Mouse (Mus musculus) central nervous system, embryonic 14 days (tissue): Measurements from ENCODE around the gene Smok3b. TPM values are rescaled to one million over a fixed set of nuclear protein-coding genes. Genes with fewer than 3 reads are reported as not detected.

Source experiments
- polyA plus RNA-seq: library from polyadenylated mRNA; depleted of rRNA; stranded (reverse); fragments of >200 nt; gene quantifications from 2 replicates; pipeline ENCODE4 v1.2.3, GENCODE M21; 2012; rRNA removed

Gene Smok3b
- not detected in 2 replicates for polyA plus RNA-seq

GRCm38 (mm10) chr5:138020961-138021479, at the start of gene Smok3b, which contains the start of gene Smok3a:
Gene Smok3b (plus strand): TSS chr5:138021429.
Gene Smok3a (plus strand): TSS chr5:138021261.

GRCm38 (mm10) chr5:137981300-137981699, 39.9 kb upstream of the Smok3b start, which contains the start of gene Azgp1:
Gene Azgp1 (plus strand): TSS chr5:137981520.

GRCm38 (mm10) chr5:138052894-138053293, 31.7 kb downstream of the Smok3b start, which contains the start of gene Smok3c:
Gene Smok3c (plus strand): TSS chr5:138053194.

GRCm38 (mm10) chr5:138084996-138085395, 63.8 kb downstream of the Smok3b start, which contains the start of gene Zkscan1:
Gene Zkscan1 (plus strand): TSS chr5:138085084.

Other genes with a start within 250 kb of the Smok3b start
- gene Ppp1r35, start 242.6 kb upstream of the Smok3b start, polyA plus RNA-seq: 55.5 and 66.0 TPM in 2 replicates
- 36.2 and 40.2 TPM in 2 replicates for gene Mepce, start 233.8 kb upstream of the Smok3b start, polyA plus RNA-seq
- gene Zcwpw1, start 233.6 kb upstream of the Smok3b start, polyA plus RNA-seq: 11.3 and 14.0 TPM in 2 replicates
- 0.38 TPM in 2 replicates for gene Pilra, start 185.1 kb upstream of the Smok3b start, polyA plus RNA-seq
- 0.09 and 0.10 TPM in 2 replicates for gene Pilrb1, start 163.3 kb upstream of the Smok3b start, polyA plus RNA-seq
- 0.04 and 0.11 TPM in 2 replicates for gene Pilrb2, start 149.6 kb upstream of the Smok3b start, polyA plus RNA-seq
- gene Cyp3a13, start 99.8 kb upstream of the Smok3b start, polyA plus RNA-seq: 0.05 TPM in 1 of 2 replicates, not detected in the other
- gene Gjc3, start 58.3 kb upstream of the Smok3b start, polyA plus RNA-seq: 0.38 and 0.71 TPM in 2 replicates
- gene Azgp1, start 39.9 kb upstream of the Smok3b start, polyA plus RNA-seq: not detected in 2 replicates
- gene Smok3a, start 168 bp upstream of the Smok3b start, polyA plus RNA-seq: not detected in 2 replicates
- gene Smok3c, start 31.8 kb downstream of the Smok3b start, polyA plus RNA-seq: not detected in 2 replicates
- 16.6 and 18.9 TPM in 2 replicates for gene Zkscan1, start 63.7 kb downstream of the Smok3b start, polyA plus RNA-seq
- 66.8 and 74.4 TPM in 2 replicates for gene Zscan21, start 95.5 kb downstream of the Smok3b start, polyA plus RNA-seq
- gene Zfp113, start 134.3 kb downstream of the Smok3b start, polyA plus RNA-seq: 10.6 and 11.5 TPM in 2 replicates
- gene Cops6, start 139.6 kb downstream of the Smok3b start, polyA plus RNA-seq: 134 and 138 TPM in 2 replicates
- 67.2 TPM in 2 replicates for gene Ap4m1, start 150.6 kb downstream of the Smok3b start, polyA plus RNA-seq
- gene Mcm7, start 151.0 kb downstream of the Smok3b start, polyA plus RNA-seq: 156 and 192 TPM in 2 replicates
- gene Taf6, start 166.0 kb downstream of the Smok3b start, polyA plus RNA-seq: 88.3 and 101 TPM in 2 replicates
- 32.2 and 35.5 TPM in 2 replicates for gene Cnpy4, start 166.1 kb downstream of the Smok3b start, polyA plus RNA-seq
- gene Mblac1, start 172.9 kb downstream of the Smok3b start, polyA plus RNA-seq: 8.7 and 9.9 TPM in 2 replicates
- 0.04 and 0.05 TPM in 2 replicates for gene Nxpe5, start 204.5 kb downstream of the Smok3b start, polyA plus RNA-seq
- 136 and 141 TPM in 2 replicates for gene Lamtor4, start 234.1 kb downstream of the Smok3b start, polyA plus RNA-seq
- gene BC037034, start 242.6 kb downstream of the Smok3b start, polyA plus RNA-seq: 137 and 147 TPM in 2 replicates